Mouse (Mus musculus) lung, postnatal 0 days (tissue): ENCODE measurements around the gene Stac2.

Experiments used
- CTCF ChIP-seq: IDR thresholded peaks from 2 replicates; pipeline ENCODE4 v1.5.1; 2016; ENCODE audit warnings: antibody characterized with exemption, mild to moderate bottlenecking
- EP300 ChIP-seq: IDR thresholded peaks from 2 replicates; pipeline ENCODE4 v1.6.1; 2016; ENCODE audit warnings: antibody characterized with exemption, mild to moderate bottlenecking, control low read depth

- TF ChIP-seq CTCF (peak; percentile 27), EP300 (no peak)
Measured at GRCm38 (mm10) chr11:98020710-98021109, 32.6 kb downstream of the Stac2 start.
